17 mouse cellular contexts compared by ENCODE assay signal in genomic region chr16:30118876-30119275, GRCm38 (mm10). TPM values are rescaled to one million over a fixed set of nuclear protein-coding genes. Genes with fewer than 3 reads are reported as not detected.
"Had no signal": no experiment of that assay in that cellular context is flagged by ENCODE, and none has a peak within 500 bp of the region (broad histone marks: within the 10 kb centered on the region; RNA-seq: fewer than 3 reads in every experiment).

No protein-coding gene starts in this region.

- H3K4me2 ChIP-seq: lung, embryonic 15.5 days; midbrain, embryonic 11.5 days; midbrain, embryonic 13.5 days; midbrain, embryonic 15.5 days; neural tube, embryonic 12.5 days; stomach, embryonic 15.5 days had no signal

- H3K36me3 ChIP-seq: lung, embryonic 15.5 days; midbrain, embryonic 13.5 days; midbrain, embryonic 15.5 days; neural tube, embryonic 12.5 days; stomach, embryonic 15.5 days had no signal

- ATAC-seq: lung, postnatal 0 days; midbrain, embryonic 13.5 days; midbrain, embryonic 15.5 days had no signal

- H3K27ac ChIP-seq: lung, embryonic 15.5 days; macrophage; midbrain, embryonic 13.5 days; midbrain, embryonic 15.5 days; neural tube, embryonic 12.5 days; stomach, embryonic 15.5 days; stomach, postnatal 0 days had no signal

- H3K9ac ChIP-seq: lung, embryonic 15.5 days; midbrain, embryonic 13.5 days; midbrain, embryonic 15.5 days; neural tube, embryonic 12.5 days; stomach, embryonic 15.5 days had no signal

- H3K9me3 ChIP-seq: lung, embryonic 15.5 days; megakaryocyte, embryonic 14.5 days; midbrain, embryonic 13.5 days; midbrain, embryonic 15.5 days; neural tube, embryonic 12.5 days; stomach, embryonic 15.5 days had no signal

- DNase-seq: lung, adult 2 months; lung, postnatal 14 days; lung, postnatal 36 days; right cerebral cortex, postnatal 14 days; thymus, adult 2 months; thymus, postnatal 25 days; thymus, postnatal 4 days had no signal

- H3K4me3 ChIP-seq: lung, embryonic 15.5 days; megakaryocyte, embryonic 14.5 days; midbrain, embryonic 13.5 days; midbrain, embryonic 15.5 days; neural tube, embryonic 12.5 days; stomach, embryonic 15.5 days had no signal

- H3K27me3 ChIP-seq: lung, embryonic 15.5 days; stomach, embryonic 15.5 days had no signal

RNA-seq across cellular contexts. Expression of gene Hes1, which starts 54.7 kb away (rescaled TPM):
- polyA plus RNA-seq: macrophage had no signal
